ENCODE assay signal across 16 mouse cellular contexts in genomic region chr5:73511074-73511473, GRCm38 (mm10).
"Had no signal": no experiment of that assay in that cellular context is flagged by ENCODE, and none has a peak within 500 bp of the region (broad histone marks: within the 10 kb centered on the region; RNA-seq: fewer than 3 reads in every experiment).

No protein-coding gene starts in this region.

- H3K4me3 ChIP-seq: midbrain, embryonic 10.5 days; midbrain, embryonic 12.5 days; myocyte; neural tube, embryonic 13.5 days; neural tube, embryonic 15.5 days had no signal

- H3K4me2 ChIP-seq: lung, embryonic 14.5 days; midbrain, embryonic 12.5 days; neural tube, embryonic 13.5 days; neural tube, embryonic 15.5 days had no signal

- DNase-seq: lung, embryonic 14.5 days; lung, postnatal 14 days; lung, postnatal 4 days; midbrain, embryonic 14.5 days; retina, postnatal 1 day; right cerebral cortex, adult 18-20 months; right cerebral cortex, postnatal 4 days; spleen, adult 18-20 months; thymus, adult 2 months; thymus, postnatal 36 days had no signal

- H3K9ac ChIP-seq: lung, embryonic 14.5 days; midbrain, embryonic 12.5 days; neural tube, embryonic 13.5 days; neural tube, embryonic 15.5 days had no signal

- H3K27ac ChIP-seq: midbrain, embryonic 10.5 days; midbrain, embryonic 12.5 days; neural tube, embryonic 13.5 days; neural tube, embryonic 15.5 days had no signal

- H3K27me3 ChIP-seq: midbrain, embryonic 12.5 days; neural tube, embryonic 13.5 days; neural tube, embryonic 15.5 days had no signal

- ATAC-seq: midbrain, embryonic 16.5 days had no signal

- H3K9me3 ChIP-seq: midbrain, embryonic 10.5 days; midbrain, embryonic 12.5 days; neural tube, embryonic 13.5 days; neural tube, embryonic 15.5 days had no signal
